Mouse (Mus musculus): ENCODE results near the gene Robo1. TPM values are rescaled to one million over a fixed set of nuclear protein-coding genes. Genes with fewer than 3 reads are reported as not detected.

Gene Robo1
- total RNA-seq, 2 experiments from 2014 or later: not detected

- ATAC-seq (ENCODE audit: poor library complexity, severe bottlenecking): no peak
Measured at GRCm38 (mm10) chr16:72587376-72588072, 279.4 kb downstream of the Robo1 start.

GRCm38 (mm10) chr16:72603487-72604206 is 295.5 kb downstream of the Robo1 start:
- ATAC-seq (ENCODE audit: poor library complexity, severe bottlenecking): no peak

GRCm38 (mm10) chr16:72605066-72605465 is 297.0 kb downstream of the Robo1 start:
- no peak for ATAC-seq (ENCODE audit: poor library complexity, severe bottlenecking)

GRCm38 (mm10) chr16:72610661-72611112 is 302.6 kb downstream of the Robo1 start:
- ATAC-seq (ENCODE audit: poor library complexity, severe bottlenecking): no peak

- no peak for ATAC-seq (ENCODE audit: poor library complexity, severe bottlenecking)
Measured at GRCm38 (mm10) chr16:72614898-72615297, 306.8 kb downstream of the Robo1 start.

- ATAC-seq (ENCODE audit: poor library complexity, severe bottlenecking): no peak
Measured at GRCm38 (mm10) chr16:72615360-72615759, 307.3 kb downstream of the Robo1 start.

- no peak for ATAC-seq (ENCODE audit: poor library complexity, severe bottlenecking)
Measured at GRCm38 (mm10) chr16:72622371-72622770, 314.3 kb downstream of the Robo1 start.

- no peak for ATAC-seq (ENCODE audit: poor library complexity, severe bottlenecking)
Measured at GRCm38 (mm10) chr16:72622868-72623267, 314.8 kb downstream of the Robo1 start.

- ATAC-seq (ENCODE audit: poor library complexity, severe bottlenecking): no peak
Measured at GRCm38 (mm10) chr16:72633846-72634245, 325.7 kb downstream of the Robo1 start.

- ATAC-seq (ENCODE audit: poor library complexity, severe bottlenecking): no peak
Measured at GRCm38 (mm10) chr16:72639332-72639940, 331.3 kb downstream of the Robo1 start.

GRCm38 (mm10) chr16:72640932-72641811 is 333.1 kb downstream of the Robo1 start:
- no peak for ATAC-seq (ENCODE audit: poor library complexity, severe bottlenecking)

- no peak for ATAC-seq (ENCODE audit: poor library complexity, severe bottlenecking)
Measured at GRCm38 (mm10) chr16:72645890-72646289, 337.8 kb downstream of the Robo1 start.

- no peak for ATAC-seq (ENCODE audit: poor library complexity, severe bottlenecking)
Measured at GRCm38 (mm10) chr16:72649314-72649713, 341.2 kb downstream of the Robo1 start.

GRCm38 (mm10) chr16:72655411-72655810 is 347.3 kb downstream of the Robo1 start:
- no peak for ATAC-seq (ENCODE audit: poor library complexity, severe bottlenecking)

GRCm38 (mm10) chr16:72662837-72663350 is 354.8 kb downstream of the Robo1 start:
- no peak for ATAC-seq (ENCODE audit: poor library complexity, severe bottlenecking)

GRCm38 (mm10) chr16:72663351-72664232 is 355.5 kb downstream of the Robo1 start:
- ATAC-seq (ENCODE audit: poor library complexity, severe bottlenecking): peak; percentile 12; the same call in 1 of the 2 replicates

GRCm38 (mm10) chr16:72664233-72664613 is 356.1 kb downstream of the Robo1 start:
- no peak for ATAC-seq (ENCODE audit: poor library complexity, severe bottlenecking)

- no peak for ATAC-seq (ENCODE audit: poor library complexity, severe bottlenecking)
Measured at GRCm38 (mm10) chr16:72664806-72665205, 356.7 kb downstream of the Robo1 start.

GRCm38 (mm10) chr16:72665454-72665853 is 357.3 kb downstream of the Robo1 start:
- ATAC-seq (ENCODE audit: poor library complexity, severe bottlenecking): no peak
